Mouse (Mus musculus): ENCODE data around the gene Gzmm. TPM values are rescaled to one million over a fixed set of nuclear protein-coding genes. Genes with fewer than 3 reads are reported as not detected.

Gene Gzmm
- polyA plus RNA-seq, 1 experiment from 2014 or later: 1.1 TPM

- Histone ChIP-seq H3K36me3 (ENCODE audit: control insufficient read depth, insufficient read depth, low read length) (no peaks in the 10 kb centered on the region), H3K27ac (ENCODE audit: low read depth, low read length) (no peak overlapping the region), H3K27me3 (ENCODE audit: control insufficient read depth, insufficient read depth, low read length) (0 out of 2 replicates have a peak, but pooled peaks cover 3% of the 10 kb centered on the region), H3K4me3 (ENCODE audit: low read depth, low read length) (no peak overlapping the region), H3K4me1 (ENCODE audit: control insufficient read depth, insufficient read depth, low read length) (no peaks in the 10 kb centered on the region), H3K9ac (replicated peaks; ENCODE audit: low read depth, low read length) (no peak overlapping the region), H3K4me2 (ENCODE audit: low read depth, low read length) (no peak overlapping the region), H3K9me3 (ENCODE audit: control insufficient read depth, low read length) (no peaks in the 10 kb centered on the region)
- WGBS: 85% methylated on average over 7 of the region's 7 CpGs
- no peak for ATAC-seq (ENCODE audit: low read depth)
Measured at GRCm38 (mm10) chr10:79723692-79724091, 34.9 kb downstream of the Gzmm start.

GRCm38 (mm10) chr10:79726090-79726489 lies 37.3 kb downstream of the Gzmm start:
- Histone ChIP-seq H3K4me3 (ENCODE audit: low read depth, low read length) (no peak overlapping the region), H3K4me1 (ENCODE audit: control insufficient read depth, insufficient read depth, low read length) (no peaks in the 10 kb centered on the region), H3K9ac (replicated peaks; ENCODE audit: low read depth, low read length) (no peak overlapping the region), H3K27me3 (ENCODE audit: control insufficient read depth, insufficient read depth, low read length) (no peaks in the 10 kb centered on the region), H3K36me3 (ENCODE audit: control insufficient read depth, insufficient read depth, low read length) (no peaks in the 10 kb centered on the region), H3K4me2 (ENCODE audit: low read depth, low read length) (no peak overlapping the region), H3K27ac (ENCODE audit: low read depth, low read length) (no peak overlapping the region), H3K9me3 (ENCODE audit: control insufficient read depth, low read length) (no peaks in the 10 kb centered on the region)
- WGBS: 43% methylated on average over 11 of the region's 11 CpGs
- no peak for ATAC-seq (ENCODE audit: low read depth)

GRCm38 (mm10) chr10:79728323-79729249 lies 39.8 kb downstream of the Gzmm start:
- Histone ChIP-seq H3K4me1 (ENCODE audit: control insufficient read depth, insufficient read depth, low read length) (no peaks in the 10 kb centered on the region), H3K4me2 (ENCODE audit: low read depth, low read length) (no peak overlapping the region), H3K27me3 (ENCODE audit: control insufficient read depth, insufficient read depth, low read length) (no peaks in the 10 kb centered on the region), H3K4me3 (ENCODE audit: low read depth, low read length) (no peak overlapping the region), H3K27ac (ENCODE audit: low read depth, low read length) (no peak overlapping the region), H3K9me3 (ENCODE audit: control insufficient read depth, low read length) (no peaks in the 10 kb centered on the region), H3K36me3 (ENCODE audit: control insufficient read depth, insufficient read depth, low read length) (peaks cover 3% of the 10 kb centered on the region; the same call in 1 of the 2 replicates), H3K9ac (replicated peaks; ENCODE audit: low read depth, low read length) (no peak overlapping the region)
- ATAC-seq (ENCODE audit: low read depth): no peak
- WGBS: 71% methylated on average over 28 of the region's 28 CpGs

- Histone ChIP-seq H3K4me3 (ENCODE audit: low read depth, low read length) (no peak overlapping the region), H3K9ac (replicated peaks; ENCODE audit: low read depth, low read length) (no peak overlapping the region), H3K4me2 (ENCODE audit: low read depth, low read length) (no peak overlapping the region), H3K27ac (ENCODE audit: low read depth, low read length) (no peak overlapping the region), H3K4me1 (ENCODE audit: control insufficient read depth, insufficient read depth, low read length) (no peaks in the 10 kb centered on the region), H3K36me3 (ENCODE audit: control insufficient read depth, insufficient read depth, low read length) (peaks cover 12% of the 10 kb centered on the region; the same call in 1 of the 2 replicates), H3K27me3 (ENCODE audit: control insufficient read depth, insufficient read depth, low read length) (no peaks in the 10 kb centered on the region), H3K9me3 (ENCODE audit: control insufficient read depth, low read length) (no peaks in the 10 kb centered on the region)
- WGBS: 78% methylated on average over 13 of the region's 13 CpGs
- ATAC-seq (ENCODE audit: low read depth): 0 out of 2 replicates have a peak, but pooled peaks have one; percentile 5
Measured at GRCm38 (mm10) chr10:79729357-79729965, 40.6 kb downstream of the Gzmm start.

- Histone ChIP-seq H3K4me3 (ENCODE audit: low read depth, low read length) (no peak overlapping the region), H3K4me2 (ENCODE audit: low read depth, low read length) (no peak overlapping the region), H3K27ac (ENCODE audit: low read depth, low read length) (no peak overlapping the region), H3K4me1 (ENCODE audit: control insufficient read depth, insufficient read depth, low read length) (no peaks in the 10 kb centered on the region), H3K27me3 (ENCODE audit: control insufficient read depth, insufficient read depth, low read length) (no peaks in the 10 kb centered on the region), H3K9ac (replicated peaks; ENCODE audit: low read depth, low read length) (no peak overlapping the region), H3K9me3 (ENCODE audit: control insufficient read depth, low read length) (no peaks in the 10 kb centered on the region), H3K36me3 (ENCODE audit: control insufficient read depth, insufficient read depth, low read length) (peaks cover 36% of the 10 kb centered on the region; the same call in 1 of the 2 replicates)
- no peak for ATAC-seq (ENCODE audit: low read depth)
- 94% methylated on average over 1 of the region's 1 CpGs for WGBS
Measured at GRCm38 (mm10) chr10:79732500-79732899, 43.7 kb downstream of the Gzmm start.

- WGBS: 96% methylated on average over 15 of the region's 15 CpGs
- H3K4me1 ChIP-seq (ENCODE audit: control insufficient read depth, insufficient read depth, low read length): no peaks in the 10 kb centered on the region
- ATAC-seq (ENCODE audit: low read depth): no peak
Measured at GRCm38 (mm10) chr10:79733847-79734246, 45.0 kb downstream of the Gzmm start.

GRCm38 (mm10) chr10:79735361-79735760 lies 46.5 kb downstream of the Gzmm start:
- H3K4me2 ChIP-seq (ENCODE audit: low read depth, low read length): no peak overlapping the region
- H3K4me1 ChIP-seq (ENCODE audit: control insufficient read depth, insufficient read depth, low read length): no peaks in the 10 kb centered on the region
- H3K27me3 ChIP-seq (ENCODE audit: control insufficient read depth, insufficient read depth, low read length): no peaks in the 10 kb centered on the region
- no peak overlapping the region for H3K9ac ChIP-seq (replicated peaks; ENCODE audit: low read depth, low read length)
- no peak overlapping the region for H3K27ac ChIP-seq (ENCODE audit: low read depth, low read length)
- no peak for ATAC-seq (ENCODE audit: low read depth)
- WGBS: 29% methylated on average over 48 of the region's 52 CpGs
- H3K9me3 ChIP-seq (ENCODE audit: control insufficient read depth, low read length): peaks cover 10% of the 10 kb centered on the region
- H3K4me3 ChIP-seq (ENCODE audit: low read depth, low read length): no peak overlapping the region
- peaks cover 63% of the 10 kb centered on the region for H3K36me3 ChIP-seq (ENCODE audit: control insufficient read depth, insufficient read depth, low read length)

More at GRCm38 (mm10) chr10:79733847-79734246, 45.0 kb downstream of the Gzmm start:
- no peak overlapping the region for H3K4me3 ChIP-seq (ENCODE audit: low read depth, low read length)
- no peaks in the 10 kb centered on the region for H3K9me3 ChIP-seq (ENCODE audit: control insufficient read depth, low read length)
- H3K9ac ChIP-seq (replicated peaks; ENCODE audit: low read depth, low read length): no peak overlapping the region
- no peak overlapping the region for H3K4me2 ChIP-seq (ENCODE audit: low read depth, low read length)
- H3K36me3 ChIP-seq (ENCODE audit: control insufficient read depth, insufficient read depth, low read length): peaks cover 48% of the 10 kb centered on the region
- H3K27ac ChIP-seq (ENCODE audit: low read depth, low read length): no peak overlapping the region
- no peaks in the 10 kb centered on the region for H3K27me3 ChIP-seq (ENCODE audit: control insufficient read depth, insufficient read depth, low read length)

- 89% methylated on average over 8 of the region's 14 CpGs for WGBS
- Histone ChIP-seq H3K9me3 (ENCODE audit: control insufficient read depth, low read length) (peaks cover 10% of the 10 kb centered on the region), H3K27me3 (ENCODE audit: control insufficient read depth, insufficient read depth, low read length) (no peaks in the 10 kb centered on the region), H3K36me3 (ENCODE audit: control insufficient read depth, insufficient read depth, low read length) (peaks cover 74% of the 10 kb centered on the region), H3K27ac (ENCODE audit: low read depth, low read length) (no peak overlapping the region), H3K4me1 (ENCODE audit: control insufficient read depth, insufficient read depth, low read length) (no peaks in the 10 kb centered on the region), H3K4me3 (ENCODE audit: low read depth, low read length) (no peak overlapping the region), H3K9ac (replicated peaks; ENCODE audit: low read depth, low read length) (no peak overlapping the region), H3K4me2 (ENCODE audit: low read depth, low read length) (no peak overlapping the region)
- no peak for ATAC-seq (ENCODE audit: low read depth)
Measured at GRCm38 (mm10) chr10:79736706-79737105, 47.9 kb downstream of the Gzmm start.

GRCm38 (mm10) chr10:79738259-79738658 lies 49.4 kb downstream of the Gzmm start:
- Histone ChIP-seq H3K9me3 (ENCODE audit: control insufficient read depth, low read length) (peaks cover 10% of the 10 kb centered on the region), H3K9ac (replicated peaks; ENCODE audit: low read depth, low read length) (no peak overlapping the region), H3K27me3 (ENCODE audit: control insufficient read depth, insufficient read depth, low read length) (no peaks in the 10 kb centered on the region), H3K4me2 (ENCODE audit: low read depth, low read length) (no peak overlapping the region), H3K4me1 (ENCODE audit: control insufficient read depth, insufficient read depth, low read length) (no peaks in the 10 kb centered on the region), H3K36me3 (ENCODE audit: control insufficient read depth, insufficient read depth, low read length) (peaks cover 85% of the 10 kb centered on the region), H3K4me3 (ENCODE audit: low read depth, low read length) (no peak overlapping the region), H3K27ac (ENCODE audit: low read depth, low read length) (no peak overlapping the region)
- 91% methylated on average over 10 of the region's 10 CpGs for WGBS
- ATAC-seq (ENCODE audit: low read depth): no peak
